Mouse (Mus musculus): ENCODE results near the gene Nostrin. TPM values are rescaled to one million over a fixed set of nuclear protein-coding genes. Genes with fewer than 3 reads are reported as not detected.

Gene Nostrin
- polyA plus RNA-seq, 1 experiment, result 1.2 TPM

DNA sequence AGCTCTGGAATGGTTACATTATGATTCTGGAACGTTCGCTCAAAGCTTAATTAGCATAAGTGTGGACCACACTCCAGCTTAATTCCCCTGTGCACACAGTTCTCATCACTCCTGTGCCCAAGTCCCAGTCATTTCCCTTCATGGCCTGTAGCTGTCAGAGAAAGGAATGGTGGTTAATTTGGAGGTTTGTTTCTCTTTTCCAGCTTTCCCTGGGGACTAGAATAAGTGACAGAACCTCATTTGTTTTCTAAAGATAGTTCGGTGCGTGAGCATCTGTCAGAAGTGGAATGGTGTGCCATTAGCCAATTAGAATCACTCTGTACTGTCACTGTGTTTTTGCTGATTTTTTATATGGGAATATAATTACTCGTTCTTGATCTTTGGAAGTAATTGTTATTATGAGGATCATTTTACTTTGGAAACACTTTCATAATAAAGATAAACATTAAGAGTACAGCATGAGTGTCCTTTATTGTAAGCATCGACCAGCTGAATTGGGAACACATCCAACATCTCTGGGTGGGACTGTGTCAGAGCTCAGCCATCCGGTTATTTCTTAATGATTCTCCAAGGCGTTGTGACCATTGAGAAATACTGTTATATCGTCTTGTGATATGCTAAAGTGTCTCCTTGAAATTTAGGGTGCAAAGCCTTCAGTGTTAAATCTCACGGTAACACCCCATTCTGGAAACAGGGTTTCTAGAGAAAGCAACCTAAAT, 21.6 kb upstream of the Nostrin start:
- H3K4me1 ChIP-seq (ENCODE audit: control insufficient read depth, insufficient read depth, insufficient read length), result no peaks in the 10 kb centered on the region
- H3K27ac ChIP-seq (ENCODE audit: insufficient read depth, low read length), result no peak overlapping the region
- TF ChIP-seq POLR2A (IDR thresholded peaks at IDR 0.05; ENCODE audit: low read depth, low read length) (no peak), CTCF (IDR thresholded peaks at IDR 0.05; ENCODE audit: extremely low read depth, insufficient read depth, insufficient read length, insufficient replicate concordance) (no peak)
- no peak for DNase-seq (ENCODE audit: low read depth in 1 of 2, low spot score in 2 of 2)
- no peaks in the 10 kb centered on the region for H3K36me3 ChIP-seq (ENCODE audit: control insufficient read depth, insufficient read depth, low read length)
- WGBS, result 84% methylated on average over 10 of the region's 10 CpGs
- H3K4me3 ChIP-seq (ENCODE audit: extremely low read depth, insufficient read depth, insufficient read length), result no peak overlapping the region
- no peaks in the 10 kb centered on the region for H3K27me3 ChIP-seq (ENCODE audit: control insufficient read depth, insufficient read depth, low read length)

DNA sequence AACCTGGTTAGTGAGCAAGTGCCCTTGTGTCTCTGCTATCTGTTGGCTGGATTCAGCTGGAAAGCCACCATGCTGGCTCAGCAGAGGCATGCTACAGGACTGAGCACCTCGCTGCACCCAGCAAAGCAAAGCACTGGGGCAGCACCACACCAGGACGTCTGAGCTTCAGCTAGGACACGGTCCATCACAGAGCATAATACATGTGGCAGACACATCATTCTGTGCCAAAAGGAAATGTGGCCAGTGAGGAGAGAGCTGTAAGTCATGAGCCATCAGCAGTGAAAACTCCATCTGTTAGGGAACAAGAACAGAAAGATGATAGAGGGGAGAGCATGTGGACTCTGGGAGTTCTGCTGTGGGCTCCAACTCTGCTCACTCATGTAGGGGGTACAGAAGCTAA, 19.7 kb upstream of the Nostrin start:
- WGBS, result 96% methylated on average over 3 of the region's 3 CpGs
- TF ChIP-seq POLR2A (IDR thresholded peaks at IDR 0.05; ENCODE audit: low read depth, low read length) (no peak), CTCF (IDR thresholded peaks at IDR 0.05; ENCODE audit: extremely low read depth, insufficient read depth, insufficient read length, insufficient replicate concordance) (no peak)
- H3K36me3 ChIP-seq (ENCODE audit: control insufficient read depth, insufficient read depth, low read length), result no peaks in the 10 kb centered on the region
- H3K4me1 ChIP-seq (ENCODE audit: control insufficient read depth, insufficient read depth, insufficient read length), result no peaks in the 10 kb centered on the region
- H3K27me3 ChIP-seq (ENCODE audit: control insufficient read depth, insufficient read depth, low read length), result no peaks in the 10 kb centered on the region
- no peak overlapping the region for H3K4me3 ChIP-seq (ENCODE audit: extremely low read depth, insufficient read depth, insufficient read length)
- DNase-seq (ENCODE audit: low read depth in 1 of 2, low spot score in 2 of 2), result no peak
- no peak overlapping the region for H3K27ac ChIP-seq (ENCODE audit: insufficient read depth, low read length)

DNA sequence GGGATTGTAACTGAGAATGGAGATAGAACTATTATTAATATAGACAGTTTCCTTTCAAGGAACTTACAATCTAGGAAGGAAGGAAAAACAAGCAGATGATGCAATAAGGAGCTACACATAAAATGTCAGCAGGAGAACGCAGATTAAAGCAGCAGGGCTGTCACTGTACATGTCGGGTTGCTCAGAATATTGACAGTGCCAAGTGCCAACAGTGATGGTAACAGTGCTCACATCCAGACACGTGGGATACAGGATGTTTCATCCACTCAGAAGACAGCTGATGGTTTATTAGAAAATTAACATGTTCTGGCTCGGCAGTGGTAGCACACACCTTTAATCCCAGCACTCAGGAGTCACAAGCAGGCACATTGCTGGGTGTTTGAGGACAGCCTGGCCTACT, 18.8 kb upstream of the Nostrin start:
- no peak for DNase-seq (ENCODE audit: low read depth in 1 of 2, low spot score in 2 of 2)
- TF ChIP-seq CTCF (IDR thresholded peaks at IDR 0.05; ENCODE audit: extremely low read depth, insufficient read depth, insufficient read length, insufficient replicate concordance), result no peak
- TF ChIP-seq POLR2A (IDR thresholded peaks at IDR 0.05; ENCODE audit: low read depth, low read length), result no peak
- Histone ChIP-seq H3K4me1 (ENCODE audit: control insufficient read depth, insufficient read depth, insufficient read length) (no peaks in the 10 kb centered on the region), H3K27me3 (ENCODE audit: control insufficient read depth, insufficient read depth, low read length) (no peaks in the 10 kb centered on the region), H3K27ac (ENCODE audit: insufficient read depth, low read length) (no peak overlapping the region), H3K4me3 (ENCODE audit: extremely low read depth, insufficient read depth, insufficient read length) (no peak overlapping the region), H3K36me3 (ENCODE audit: control insufficient read depth, insufficient read depth, low read length) (no peaks in the 10 kb centered on the region)
- WGBS, result 89% methylated on average over 4 of the region's 4 CpGs

DNA sequence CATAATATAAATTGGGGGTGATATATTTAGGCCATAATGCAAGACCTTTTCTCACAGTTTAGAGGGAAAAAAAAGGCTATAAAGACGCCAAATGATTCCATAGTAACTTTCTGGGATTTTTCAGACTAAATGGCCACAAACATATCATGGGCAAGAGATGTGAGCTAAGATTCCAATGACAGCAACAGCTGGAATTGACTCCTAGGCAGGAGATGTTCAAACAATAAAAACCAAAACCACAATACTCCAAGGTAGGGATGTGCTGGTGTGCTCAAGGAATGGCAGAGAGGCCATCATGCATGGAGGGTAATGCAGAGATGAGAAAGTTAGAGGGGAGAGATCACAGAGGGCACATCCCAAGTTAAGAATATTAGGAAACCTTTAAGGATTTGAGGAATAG, 16.6 kb upstream of the Nostrin start:
- TF ChIP-seq POLR2A (IDR thresholded peaks at IDR 0.05; ENCODE audit: low read depth, low read length) (no peak), CTCF (IDR thresholded peaks at IDR 0.05; ENCODE audit: extremely low read depth, insufficient read depth, insufficient read length, insufficient replicate concordance) (no peak)
- no peak overlapping the region for H3K27ac ChIP-seq (ENCODE audit: insufficient read depth, low read length)
- no peaks in the 10 kb centered on the region for H3K27me3 ChIP-seq (ENCODE audit: control insufficient read depth, insufficient read depth, low read length)
- H3K36me3 ChIP-seq (ENCODE audit: control insufficient read depth, insufficient read depth, low read length), result no peaks in the 10 kb centered on the region
- H3K4me1 ChIP-seq (ENCODE audit: control insufficient read depth, insufficient read depth, insufficient read length), result no peaks in the 10 kb centered on the region
- no peak for DNase-seq (ENCODE audit: low read depth in 1 of 2, low spot score in 2 of 2)
- WGBS, result 90% methylated on average over 1 of the region's 1 CpGs
- no peak overlapping the region for H3K4me3 ChIP-seq (ENCODE audit: extremely low read depth, insufficient read depth, insufficient read length)

DNA sequence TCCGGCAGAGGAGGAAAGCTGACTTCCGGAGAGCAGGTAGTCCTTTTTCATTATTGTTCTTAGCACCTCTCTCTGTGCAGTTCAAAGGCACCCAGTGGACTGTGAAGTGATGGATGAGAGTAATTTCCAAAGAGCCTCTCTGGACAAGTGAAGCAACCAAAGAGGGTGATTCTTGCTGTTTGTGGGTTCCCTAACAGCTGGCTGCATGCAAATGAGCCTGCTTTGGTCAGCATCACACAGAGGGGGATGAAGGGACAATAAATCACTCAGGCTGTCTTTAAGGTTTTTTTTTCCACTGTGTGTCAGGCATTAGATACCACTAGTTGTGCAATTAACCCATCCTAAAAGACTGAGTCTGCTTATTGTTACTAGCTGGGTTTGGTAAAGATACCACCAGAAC, 15.9 kb upstream of the Nostrin start:
- 74% methylated on average over 2 of the region's 2 CpGs for WGBS
- H3K4me3 ChIP-seq (ENCODE audit: extremely low read depth, insufficient read depth, insufficient read length), result no peak overlapping the region
- H3K27ac ChIP-seq (ENCODE audit: insufficient read depth, low read length), result no peak overlapping the region
- H3K36me3 ChIP-seq (ENCODE audit: control insufficient read depth, insufficient read depth, low read length), result no peaks in the 10 kb centered on the region
- H3K27me3 ChIP-seq (ENCODE audit: control insufficient read depth, insufficient read depth, low read length), result no peaks in the 10 kb centered on the region
- DNase-seq (ENCODE audit: low read depth in 1 of 2, low spot score in 2 of 2), result no peak
- TF ChIP-seq CTCF (IDR thresholded peaks at IDR 0.05; ENCODE audit: extremely low read depth, insufficient read depth, insufficient read length, insufficient replicate concordance) (no peak), POLR2A (IDR thresholded peaks at IDR 0.05; ENCODE audit: low read depth, low read length) (no peak)
- no peaks in the 10 kb centered on the region for H3K4me1 ChIP-seq (ENCODE audit: control insufficient read depth, insufficient read depth, insufficient read length)

DNA sequence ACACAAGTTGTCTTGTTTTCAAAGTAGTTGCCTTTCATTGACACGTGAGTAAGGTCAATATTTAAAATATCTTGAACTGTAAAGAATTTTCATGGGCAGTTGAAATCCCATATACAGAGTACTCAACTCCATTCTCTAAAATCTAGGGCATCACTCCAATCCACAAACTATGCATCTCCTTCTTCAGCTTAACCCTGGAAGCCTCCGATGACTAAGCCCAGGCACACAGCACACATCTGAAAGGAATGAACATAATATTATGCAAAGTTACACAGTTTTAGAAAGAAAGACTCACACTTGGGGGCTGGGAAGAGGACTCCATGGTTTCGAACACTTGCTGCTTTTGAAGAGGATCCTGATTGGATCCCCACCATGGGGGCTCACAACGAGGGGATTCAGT, 13.9 kb upstream of the Nostrin start:
- Histone ChIP-seq H3K4me1 (ENCODE audit: control insufficient read depth, insufficient read depth, insufficient read length) (no peaks in the 10 kb centered on the region), H3K4me3 (ENCODE audit: extremely low read depth, insufficient read depth, insufficient read length) (no peak overlapping the region), H3K27ac (ENCODE audit: insufficient read depth, low read length) (no peak overlapping the region), H3K36me3 (ENCODE audit: control insufficient read depth, insufficient read depth, low read length) (no peaks in the 10 kb centered on the region), H3K27me3 (ENCODE audit: control insufficient read depth, insufficient read depth, low read length) (no peaks in the 10 kb centered on the region)
- no peak for TF ChIP-seq CTCF (IDR thresholded peaks at IDR 0.05; ENCODE audit: extremely low read depth, insufficient read depth, insufficient read length, insufficient replicate concordance)
- 87% methylated on average over 4 of the region's 4 CpGs for WGBS
- no peak for DNase-seq (ENCODE audit: low read depth in 1 of 2, low spot score in 2 of 2)

DNA sequence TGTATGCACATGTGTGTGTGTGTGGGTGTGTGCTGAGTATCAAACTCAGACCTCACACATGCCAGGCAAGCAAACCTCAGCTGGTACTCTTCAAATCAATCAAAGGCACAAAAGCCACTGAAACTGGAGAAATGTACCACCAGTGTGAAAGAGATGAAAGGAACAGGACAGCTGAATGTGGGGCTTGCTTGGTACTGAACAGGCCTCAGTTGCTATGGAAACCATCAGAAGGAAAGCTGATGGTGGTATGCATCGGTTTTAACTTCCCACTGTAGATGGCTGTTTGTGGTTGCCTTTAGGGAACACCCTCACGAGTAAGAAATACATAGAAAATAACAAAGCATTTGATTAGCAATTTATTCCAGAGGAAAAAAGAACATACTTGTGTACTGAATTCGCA, 10.2 kb upstream of the Nostrin start:
- 41% methylated on average over 3 of the region's 3 CpGs for WGBS
- TF ChIP-seq CTCF (IDR thresholded peaks at IDR 0.05; ENCODE audit: extremely low read depth, insufficient read depth, insufficient read length, insufficient replicate concordance) (no peak), POLR2A (IDR thresholded peaks at IDR 0.05; ENCODE audit: low read depth, low read length) (no peak)
- H3K27ac ChIP-seq (ENCODE audit: insufficient read depth, low read length), result no peak overlapping the region
- H3K4me1 ChIP-seq (ENCODE audit: control insufficient read depth, insufficient read depth, insufficient read length), result peaks cover 6% of the 10 kb centered on the region; the same call in 1 of the 2 replicates
- DNase-seq (ENCODE audit: low read depth in 1 of 2, low spot score in 2 of 2), result no peak
- H3K36me3 ChIP-seq (ENCODE audit: control insufficient read depth, insufficient read depth, low read length), result no peaks in the 10 kb centered on the region
- no peak overlapping the region for H3K4me3 ChIP-seq (ENCODE audit: extremely low read depth, insufficient read depth, insufficient read length)
- no peaks in the 10 kb centered on the region for H3K27me3 ChIP-seq (ENCODE audit: control insufficient read depth, insufficient read depth, low read length)
